23 mouse cellular contexts compared by ENCODE assay signal in genomic region chr2:162035615-162036014, GRCm38 (mm10).
DNase-seq lines count a peak whose midpoint lies in the region; ATAC-seq and TF ChIP-seq lines count a peak whose summit lies in the region.
"Had no signal": no experiment of that assay in that cellular context is flagged by ENCODE, and none has a peak within 500 bp of the region (broad histone marks: within the 10 kb centered on the region; RNA-seq: fewer than 3 reads in every experiment).

No protein-coding gene starts in this region.

- ATAC-seq in hindbrain, embryonic 11.5 days (ENCODE audit: low FRiP score): 0 out of 2 replicates have a peak, but pooled peaks have one; percentile 47
- ATAC-seq in hindbrain, postnatal 0 days: no peak
- no peak for ATAC-seq in hindbrain, embryonic 13.5 days (ENCODE audit: low FRiP score)
- ATAC-seq: forebrain, embryonic 13.5 days; forebrain, embryonic 16.5 days; intestine, embryonic 15.5 days; Patski had no signal

- no peak overlapping the region for H3K27ac ChIP-seq in hindbrain, embryonic 11.5 days (ENCODE audit: low read depth, low read length)
- no peak overlapping the region for H3K27ac ChIP-seq in hindbrain, postnatal 0 days
- H3K27ac ChIP-seq in hindbrain, embryonic 13.5 days: 0 out of 2 replicates have a peak overlapping the region, but pooled peaks have one; percentile 18
- no peak overlapping the region for H3K27ac ChIP-seq in gastrocnemius, adult 2 months
- H3K27ac ChIP-seq: forebrain, embryonic 10.5 days; forebrain, embryonic 13.5 days; intestine, embryonic 15.5 days had no signal

- H3K4me2 ChIP-seq in hindbrain, embryonic 11.5 days (replicated peaks; ENCODE audit: low read depth, low read length): no peak overlapping the region
- H3K4me2 ChIP-seq in hindbrain, postnatal 0 days (ENCODE audit: low read depth, low read length): no peak overlapping the region
- no peak overlapping the region for H3K4me2 ChIP-seq in hindbrain, embryonic 13.5 days
- H3K4me2 ChIP-seq: forebrain, embryonic 13.5 days; heart, embryonic 11.5 days; intestine, embryonic 15.5 days had no signal

- H3K4me1 ChIP-seq in hindbrain, embryonic 11.5 days (replicated peaks; ENCODE audit: control insufficient read depth, insufficient read depth, low read length): no peaks in the 10 kb centered on the region
- H3K4me1 ChIP-seq in hindbrain, postnatal 0 days (ENCODE audit: insufficient read depth, low read length): no peaks in the 10 kb centered on the region
- H3K4me1 ChIP-seq in hindbrain, embryonic 13.5 days (replicated peaks): 0 out of 2 replicates have a peak, but pooled peaks cover 4% of the 10 kb centered on the region
- H3K4me1 ChIP-seq: forebrain, embryonic 10.5 days; forebrain, embryonic 13.5 days; intestine, embryonic 15.5 days had no signal

- WGBS in hindbrain, embryonic 11.5 days: 46% methylated on average over 4 of the region's 4 CpGs
- 44% methylated on average over 4 of the region's 4 CpGs for WGBS in hindbrain, postnatal 0 days
- 46% methylated on average over 4 of the region's 4 CpGs for WGBS in hindbrain, embryonic 13.5 days

- H3K9me3 ChIP-seq in hindbrain, embryonic 11.5 days (ENCODE audit: control insufficient read depth, low read length): no peaks in the 10 kb centered on the region
- no peaks in the 10 kb centered on the region for H3K9me3 ChIP-seq in hindbrain, postnatal 0 days (ENCODE audit: low read length)
- H3K9me3 ChIP-seq in hindbrain, embryonic 13.5 days: no peaks in the 10 kb centered on the region
- H3K9me3 ChIP-seq: forebrain, embryonic 10.5 days; forebrain, embryonic 13.5 days; intestine, embryonic 15.5 days had no signal

- no peak for TF ChIP-seq CTCF in hindbrain, postnatal 0 days (IDR thresholded peaks at IDR 0.05; ENCODE audit: low read depth)
- no peak for TF ChIP-seq CTCF in gastrocnemius, adult 2 months (IDR thresholded peaks at IDR 0.05)

- peak; percentile 22 for DNase-seq in hindbrain, embryonic 11.5 days (ENCODE audit: low spot score)
- DNase-seq in hindbrain, postnatal 0 days (ENCODE audit: low spot score): no peak
- peak; percentile 65 for DNase-seq in retina, postnatal 1 day
- no peak for DNase-seq in retina, embryonic 14.5 days (ENCODE audit: low spot score)
- no peak for DNase-seq in gastrocnemius, adult 2 months
- no peak for DNase-seq in urinary bladder, adult 2 months (ENCODE audit: low spot score)
- DNase-seq: adrenal gland, postnatal 10 days; adrenal gland, postnatal 36 days; B cell, adult 2 months; cerebellum, adult 18-20 months; cerebellum, adult 9-10 months; cerebellum, postnatal 14 days; gastrocnemius, postnatal 14 days; heart, adult 11 months had no signal

- H3K36me3 ChIP-seq in hindbrain, embryonic 11.5 days (ENCODE audit: control insufficient read depth, insufficient read depth, low read length): no peaks in the 10 kb centered on the region
- H3K36me3 ChIP-seq in hindbrain, postnatal 0 days (ENCODE audit: insufficient read depth, low read length): no peaks in the 10 kb centered on the region
- no peaks in the 10 kb centered on the region for H3K36me3 ChIP-seq in hindbrain, embryonic 13.5 days
- H3K36me3 ChIP-seq: forebrain, embryonic 10.5 days; G1E; intestine, embryonic 15.5 days had no signal

- no peak overlapping the region for H3K9ac ChIP-seq in hindbrain, embryonic 11.5 days (ENCODE audit: low read depth, low read length)
- H3K9ac ChIP-seq in hindbrain, postnatal 0 days (replicated peaks; ENCODE audit: low read length): no peak overlapping the region
- H3K9ac ChIP-seq in hindbrain, embryonic 13.5 days: no peak overlapping the region
- H3K9ac ChIP-seq: forebrain, embryonic 13.5 days; intestine, embryonic 15.5 days had no signal

- no peak overlapping the region for H3K4me3 ChIP-seq in hindbrain, embryonic 11.5 days (ENCODE audit: low read depth, low read length)
- no peak overlapping the region for H3K4me3 ChIP-seq in hindbrain, postnatal 0 days (ENCODE audit: low read length)
- no peak overlapping the region for H3K4me3 ChIP-seq in hindbrain, embryonic 13.5 days
- no peak overlapping the region for H3K4me3 ChIP-seq in gastrocnemius, adult 2 months
- H3K4me3 ChIP-seq: forebrain, embryonic 10.5 days; forebrain, embryonic 13.5 days; intestine, embryonic 15.5 days had no signal

- intact Hi-C loops in gastrocnemius, adult 2 months (cut with DNase I): no loop called here

- no peaks in the 10 kb centered on the region for H3K27me3 ChIP-seq in hindbrain, embryonic 11.5 days (ENCODE audit: control insufficient read depth, insufficient read depth, low read length)
- H3K27me3 ChIP-seq in hindbrain, postnatal 0 days (ENCODE audit: insufficient read depth, low read length): no peaks in the 10 kb centered on the region
- no peaks in the 10 kb centered on the region for H3K27me3 ChIP-seq in hindbrain, embryonic 13.5 days
- H3K27me3 ChIP-seq: CH12.LX; forebrain, embryonic 13.5 days; intestine, embryonic 15.5 days; Patski had no signal

Comparison
In these comparisons a context has a peak if more than half of its experiments do, and no peak if none do; other contexts are left out.
1. DNase-seq: peak in hindbrain, embryonic 11.5 days (single experiment) and retina, postnatal 1 day (single experiment); none in hindbrain, postnatal 0 days (single experiment), retina, embryonic 14.5 days (single experiment), gastrocnemius, adult 2 months (single experiment) and urinary bladder, adult 2 months (single experiment).